Mouse (Mus musculus): ENCODE data around the gene Vapb. TPM values are rescaled to one million over a fixed set of nuclear protein-coding genes. Genes with fewer than 3 reads are reported as not detected.

The Vapb gene
- polyA plus RNA-seq, 1 experiment, result 21.3 TPM

GRCm38 (mm10) chr2:173775556-173775955 is 38.2 kb downstream of the Vapb start:
- no peak overlapping the region for H3K27ac ChIP-seq (ENCODE audit: insufficient read depth, low read depth, low read length)
- 85% methylated on average over 3 of the region's 3 CpGs for WGBS
- no peaks in the 10 kb centered on the region for H3K36me3 ChIP-seq (ENCODE audit: control insufficient read depth, insufficient read depth, low read length)
- no peaks in the 10 kb centered on the region for H3K27me3 ChIP-seq (replicated peaks; ENCODE audit: control insufficient read depth, insufficient read depth, low read length)
- H3K4me3 ChIP-seq (ENCODE audit: insufficient read depth, low read depth, low read length), result no peak overlapping the region
- H3K4me1 ChIP-seq (ENCODE audit: control insufficient read depth, insufficient read depth, low read length), result no peaks in the 10 kb centered on the region
- DNase-seq, result no peak
- TF ChIP-seq POLR2A (IDR thresholded peaks at IDR 0.05; ENCODE audit: low read depth, low read length), result no peak
- TF ChIP-seq CTCF (conservative IDR thresholded peaks at IDR 0.05; ENCODE audit: insufficient read depth, insufficient read length, low read depth, low read length), result no peak

DNA sequence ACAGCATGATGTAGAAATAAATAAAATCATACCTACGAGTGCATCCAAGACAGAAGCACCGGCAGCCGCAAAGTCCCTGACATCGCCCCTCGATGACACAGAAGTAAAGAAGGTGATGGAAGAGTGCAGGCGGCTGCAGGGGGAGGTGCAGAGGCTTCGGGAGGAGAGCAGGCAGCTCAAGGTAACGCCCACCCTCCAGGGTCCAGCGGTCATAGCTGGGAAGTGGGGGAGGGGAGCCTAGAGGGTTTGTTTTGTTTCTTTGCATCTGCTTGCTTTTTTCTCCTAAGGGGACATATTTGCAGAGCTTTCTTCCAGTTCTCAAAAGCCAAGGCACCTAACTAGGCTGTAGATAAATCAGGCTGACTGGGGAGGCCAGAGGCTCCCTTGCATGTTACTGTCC is 38.8 kb downstream of the Vapb start:
- no peak for TF ChIP-seq POLR2A (IDR thresholded peaks at IDR 0.05; ENCODE audit: low read depth, low read length)
- TF ChIP-seq CTCF (conservative IDR thresholded peaks at IDR 0.05; ENCODE audit: insufficient read depth, insufficient read length, low read depth, low read length), result no peak

DNA sequence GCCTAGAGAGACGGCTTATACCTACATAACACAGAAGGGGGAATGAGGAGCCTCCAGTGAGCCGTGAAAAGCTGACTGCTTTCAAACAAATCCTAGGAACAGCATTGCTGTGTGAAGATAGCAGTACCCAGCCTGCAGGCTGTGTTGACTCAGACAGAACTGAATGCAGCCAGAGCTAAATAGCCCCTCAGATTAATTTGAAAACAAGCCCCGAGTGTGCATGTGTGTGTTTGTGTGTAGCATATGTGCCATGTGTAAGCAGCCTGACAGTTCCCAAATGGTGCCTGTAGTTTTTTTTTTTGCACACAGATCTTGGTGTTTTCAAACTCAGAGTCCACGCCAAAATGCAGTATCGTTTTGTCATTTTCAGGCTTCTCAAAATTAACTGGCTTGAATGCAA is 43.6 kb downstream of the Vapb start:
- WGBS, result 77% methylated on average over 5 of the region's 5 CpGs
- Histone ChIP-seq H3K36me3 (ENCODE audit: control insufficient read depth, insufficient read depth, low read length) (no peaks in the 10 kb centered on the region), H3K27ac (ENCODE audit: insufficient read depth, low read depth, low read length) (no peak overlapping the region), H3K4me3 (ENCODE audit: insufficient read depth, low read depth, low read length) (no peak overlapping the region), H3K27me3 (replicated peaks; ENCODE audit: control insufficient read depth, insufficient read depth, low read length) (no peaks in the 10 kb centered on the region), H3K4me1 (ENCODE audit: control insufficient read depth, insufficient read depth, low read length) (no peaks in the 10 kb centered on the region)
- TF ChIP-seq CTCF (conservative IDR thresholded peaks at IDR 0.05; ENCODE audit: insufficient read depth, insufficient read length, low read depth, low read length) (no peak), POLR2A (IDR thresholded peaks at IDR 0.05; ENCODE audit: low read depth, low read length) (no peak)
- DNase-seq, result no peak

More for the DNA sequence above, 38.8 kb downstream of the Vapb start:
- DNase-seq, result no peak
- no peak overlapping the region for H3K4me3 ChIP-seq (ENCODE audit: insufficient read depth, low read depth, low read length)
- H3K27ac ChIP-seq (ENCODE audit: insufficient read depth, low read depth, low read length), result no peak overlapping the region
- 63% methylated on average over 9 of the region's 9 CpGs for WGBS
- no peaks in the 10 kb centered on the region for H3K4me1 ChIP-seq (ENCODE audit: control insufficient read depth, insufficient read depth, low read length)
- no peaks in the 10 kb centered on the region for H3K27me3 ChIP-seq (replicated peaks; ENCODE audit: control insufficient read depth, insufficient read depth, low read length)
- no peaks in the 10 kb centered on the region for H3K36me3 ChIP-seq (ENCODE audit: control insufficient read depth, insufficient read depth, low read length)

GRCm38 (mm10) chr2:173784366-173784765 is 47.1 kb downstream of the Vapb start:
- DNase-seq, result no peak
- no peaks in the 10 kb centered on the region for H3K36me3 ChIP-seq (ENCODE audit: control insufficient read depth, insufficient read depth, low read length)
- WGBS, result 71% methylated on average over 3 of the region's 3 CpGs

DNA sequence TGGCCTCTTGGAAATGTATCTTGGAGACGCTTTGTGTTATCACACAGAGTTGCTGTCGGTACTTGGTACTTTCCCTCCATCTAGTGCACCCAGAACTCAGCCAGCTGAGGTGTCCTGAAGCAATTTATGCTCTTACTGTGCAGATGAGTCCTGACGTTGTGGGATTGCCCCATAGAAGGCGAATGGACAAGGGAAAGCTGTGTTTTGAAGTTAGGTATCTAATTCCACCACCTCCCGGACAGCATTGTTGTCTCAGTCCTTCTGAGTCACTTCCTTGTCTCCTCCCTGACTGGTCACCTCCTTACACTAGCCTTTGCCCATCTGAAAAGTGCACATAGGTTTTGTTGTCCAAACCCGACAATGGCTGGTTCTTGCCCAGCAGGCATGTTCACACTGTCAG is 47.6 kb downstream of the Vapb start:
- no peak for DNase-seq
- 65% methylated on average over 6 of the region's 6 CpGs for WGBS
- H3K36me3 ChIP-seq (ENCODE audit: control insufficient read depth, insufficient read depth, low read length), result no peaks in the 10 kb centered on the region
- TF ChIP-seq CTCF (conservative IDR thresholded peaks at IDR 0.05; ENCODE audit: insufficient read depth, insufficient read length, low read depth, low read length) (no peak), POLR2A (IDR thresholded peaks at IDR 0.05; ENCODE audit: low read depth, low read length) (no peak)
- no peaks in the 10 kb centered on the region for H3K27me3 ChIP-seq (replicated peaks; ENCODE audit: control insufficient read depth, insufficient read depth, low read length)
- no peaks in the 10 kb centered on the region for H3K4me1 ChIP-seq (ENCODE audit: control insufficient read depth, insufficient read depth, low read length)
- H3K4me3 ChIP-seq (ENCODE audit: insufficient read depth, low read depth, low read length), result no peak overlapping the region
- no peak overlapping the region for H3K27ac ChIP-seq (ENCODE audit: insufficient read depth, low read depth, low read length)

More at GRCm38 (mm10) chr2:173784366-173784765, 47.1 kb downstream of the Vapb start:
- Histone ChIP-seq H3K4me1 (ENCODE audit: control insufficient read depth, insufficient read depth, low read length) (no peaks in the 10 kb centered on the region), H3K27ac (ENCODE audit: insufficient read depth, low read depth, low read length) (no peak overlapping the region), H3K27me3 (replicated peaks; ENCODE audit: control insufficient read depth, insufficient read depth, low read length) (no peaks in the 10 kb centered on the region), H3K4me3 (ENCODE audit: insufficient read depth, low read depth, low read length) (no peak overlapping the region)
- TF ChIP-seq CTCF (conservative IDR thresholded peaks at IDR 0.05; ENCODE audit: insufficient read depth, insufficient read length, low read depth, low read length) (no peak), POLR2A (IDR thresholded peaks at IDR 0.05; ENCODE audit: low read depth, low read length) (no peak)

DNA sequence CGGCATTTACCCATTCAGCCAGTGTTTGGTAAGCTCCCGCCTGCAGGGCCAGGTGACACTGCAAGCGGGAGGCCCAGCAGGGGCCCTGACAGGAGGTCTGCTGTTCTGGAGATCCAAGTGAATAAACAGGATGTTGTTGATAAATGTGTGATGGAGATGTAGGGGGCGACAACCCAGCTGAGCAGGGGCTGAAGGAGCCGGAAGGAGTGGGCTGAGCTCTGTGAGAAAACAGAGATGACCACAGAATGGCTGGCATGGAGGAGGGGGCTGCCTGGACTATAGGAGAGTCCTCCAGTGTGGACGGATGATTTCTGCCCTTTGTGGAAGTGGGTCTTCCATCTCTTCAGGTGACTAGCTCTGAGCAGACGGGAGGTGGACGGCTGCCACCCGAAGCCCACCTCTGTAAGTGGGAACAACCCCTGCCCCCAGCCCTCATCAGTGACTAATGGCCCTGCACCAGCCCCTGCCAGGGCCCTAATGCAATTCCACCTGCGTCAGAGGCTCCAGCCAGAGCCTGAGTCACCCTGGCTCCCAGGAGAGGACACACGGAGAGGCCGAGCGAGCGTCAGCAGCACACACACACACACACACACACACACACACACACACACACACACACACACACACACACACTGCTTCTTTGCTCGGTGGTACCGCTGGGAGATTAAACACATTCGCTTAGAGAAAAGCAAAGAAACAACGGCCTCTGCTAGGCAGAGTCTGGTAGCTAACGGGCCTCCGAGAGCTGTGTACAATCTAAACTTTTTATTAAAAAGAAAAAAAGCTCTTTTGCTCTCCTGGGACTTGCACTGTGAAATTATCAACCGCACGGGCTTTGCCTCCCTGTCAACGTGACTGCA is 52.9 kb downstream of the Vapb start:
- TF ChIP-seq POLR2A (IDR thresholded peaks at IDR 0.05; ENCODE audit: low read depth, low read length), result no peak
- TF ChIP-seq CTCF (conservative IDR thresholded peaks at IDR 0.05; ENCODE audit: insufficient read depth, insufficient read length, low read depth, low read length), result no peak
- H3K27me3 ChIP-seq (replicated peaks; ENCODE audit: control insufficient read depth, insufficient read depth, low read length), result no peaks in the 10 kb centered on the region
- 17% methylated on average over 22 of the region's 23 CpGs for WGBS
- DNase-seq, result peak; percentile 66
- H3K36me3 ChIP-seq (ENCODE audit: control insufficient read depth, insufficient read depth, low read length), result no peaks in the 10 kb centered on the region
- no peak overlapping the region for H3K4me3 ChIP-seq (ENCODE audit: insufficient read depth, low read depth, low read length)
- H3K4me1 ChIP-seq (ENCODE audit: control insufficient read depth, insufficient read depth, low read length), result peaks cover 7% of the 10 kb centered on the region; the same call in 1 of the 2 replicates
- H3K27ac ChIP-seq (ENCODE audit: insufficient read depth, low read depth, low read length), result peak overlapping the region; percentile 72

DNA sequence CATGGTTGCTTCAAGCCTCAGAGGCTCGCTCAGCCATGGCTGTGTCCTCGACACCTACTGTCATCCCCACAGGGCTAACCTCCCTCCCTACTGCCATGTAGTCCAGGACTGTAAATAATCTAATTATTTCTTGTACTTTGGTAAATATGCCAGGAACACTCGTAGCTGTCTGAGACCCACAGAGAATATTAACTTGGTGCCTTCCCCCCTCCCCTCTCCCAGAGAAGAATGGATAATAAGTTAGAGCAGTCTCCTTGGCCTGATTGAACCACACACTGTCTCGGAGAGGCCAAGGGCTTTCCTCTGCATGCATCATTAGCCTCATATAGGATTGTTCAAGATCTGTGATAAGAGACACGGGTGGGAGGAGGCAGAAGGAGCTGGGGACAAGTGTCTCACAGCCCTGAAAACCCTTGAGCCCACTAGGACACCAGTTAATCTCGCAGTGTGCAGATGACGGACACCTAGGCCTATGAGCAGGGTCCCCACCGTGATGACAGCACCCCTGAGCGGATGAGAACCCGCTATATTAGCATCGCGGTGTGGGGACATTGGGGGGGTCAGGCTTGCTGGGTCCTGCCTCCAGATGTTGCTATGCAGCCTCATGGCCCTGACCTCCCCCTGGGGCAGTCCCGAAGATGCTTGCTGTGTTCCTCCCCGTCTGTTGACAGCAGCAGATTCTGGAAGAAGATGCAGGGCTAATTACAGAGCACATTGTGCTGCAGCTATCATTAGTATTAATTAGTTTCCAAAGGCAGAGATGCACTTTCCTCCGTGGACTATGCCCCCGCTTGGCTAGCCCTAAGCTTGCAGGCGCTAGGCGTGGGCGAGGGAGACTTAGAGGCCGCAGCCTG is 54.8 kb downstream of the Vapb start:
- no peak for DNase-seq
- TF ChIP-seq CTCF (conservative IDR thresholded peaks at IDR 0.05; ENCODE audit: insufficient read depth, insufficient read length, low read depth, low read length) (no peak), POLR2A (IDR thresholded peaks at IDR 0.05; ENCODE audit: low read depth, low read length) (no peak)
- Histone ChIP-seq H3K4me3 (ENCODE audit: insufficient read depth, low read depth, low read length) (no peak overlapping the region), H3K36me3 (ENCODE audit: control insufficient read depth, insufficient read depth, low read length) (no peaks in the 10 kb centered on the region), H3K27ac (ENCODE audit: insufficient read depth, low read depth, low read length) (no peak overlapping the region), H3K4me1 (ENCODE audit: control insufficient read depth, insufficient read depth, low read length) (peaks cover 7% of the 10 kb centered on the region; the same call in 1 of the 2 replicates), H3K27me3 (replicated peaks; ENCODE audit: control insufficient read depth, insufficient read depth, low read length) (no peaks in the 10 kb centered on the region)
- 66% methylated on average over 20 of the region's 20 CpGs for WGBS
